Mouse (Mus musculus): Measurements from ENCODE around the gene Gm49776.
"Not testable (repeated sequence)": the region's sequence is repeated elsewhere in the genome, so short reads cannot be mapped to it uniquely, and the experiment has no call there.

The Gm49776 gene

GRCm38 (mm10) chr16:18258221-18258620, at the start of gene Gm49776:
TSS of gene Gm49776 (minus strand) at chr16:18258321.
- DNase-seq (ENCODE audit: low spot score), result no peak

GRCm38 (mm10) chr16:18289614-18290013, 31.5 kb upstream of the Gm49776 start:
- not testable (repeated sequence) for DNase-seq (ENCODE audit: low spot score)

- peak; percentile 98 for DNase-seq (ENCODE audit: low spot score)
Observed at GRCm38 (mm10) chr16:18289067-18289588, 31.0 kb upstream of the Gm49776 start, which contains the start of gene Dgcr8. TSS of gene Dgcr8 (minus strand) at chr16:18289246.

GRCm38 (mm10) chr16:18288581-18289061, 30.5 kb upstream of the Gm49776 start:
- DNase-seq (ENCODE audit: low spot score), result peak; percentile 80

GRCm38 (mm10) chr16:18288166-18288565, 30.0 kb upstream of the Gm49776 start:
- DNase-seq (ENCODE audit: low spot score), result no peak

- no peak for DNase-seq (ENCODE audit: low spot score)
Observed at GRCm38 (mm10) chr16:18275166-18275565, 17.0 kb upstream of the Gm49776 start.

GRCm38 (mm10) chr16:18268182-18268581, 10.1 kb upstream of the Gm49776 start:
- no peak for DNase-seq (ENCODE audit: low spot score)

- DNase-seq (ENCODE audit: low spot score), result no peak
Observed at GRCm38 (mm10) chr16:18265024-18265423, 6.9 kb upstream of the Gm49776 start.

GRCm38 (mm10) chr16:18253866-18254265, 4.3 kb downstream of the Gm49776 start:
- no peak for DNase-seq (ENCODE audit: low spot score)

GRCm38 (mm10) chr16:18252736-18253135, 5.4 kb downstream of the Gm49776 start:
- no peak for DNase-seq (ENCODE audit: low spot score)

GRCm38 (mm10) chr16:18250828-18251790, 7.0 kb downstream of the Gm49776 start:
- DNase-seq (ENCODE audit: low spot score), result no peak

GRCm38 (mm10) chr16:18250231-18250630, 7.9 kb downstream of the Gm49776 start:
- no peak for DNase-seq (ENCODE audit: low spot score)

- DNase-seq (ENCODE audit: low spot score), result peak; percentile 39
Observed at GRCm38 (mm10) chr16:18249364-18249967, 8.7 kb downstream of the Gm49776 start.

- peak; percentile 100 for DNase-seq (ENCODE audit: low spot score)
Observed at GRCm38 (mm10) chr16:18248433-18249363, 9.4 kb downstream of the Gm49776 start, which contains the start of the genes Trmt2a and Ranbp1. TSS of gene Trmt2a (plus strand) at chr16:18248679. TSS of gene Ranbp1 (minus strand) at chr16:18248732.

GRCm38 (mm10) chr16:18247521-18248399, 10.4 kb downstream of the Gm49776 start:
- DNase-seq (ENCODE audit: low spot score), result peak; percentile 11

- DNase-seq (ENCODE audit: low spot score), result no peak
Observed at GRCm38 (mm10) chr16:18241581-18241980, 16.5 kb downstream of the Gm49776 start.

- no peak for DNase-seq (ENCODE audit: low spot score)
Observed at GRCm38 (mm10) chr16:18236676-18237501, 21.2 kb downstream of the Gm49776 start.

GRCm38 (mm10) chr16:18235389-18236065, 22.6 kb downstream of the Gm49776 start:
- DNase-seq (ENCODE audit: low spot score), result peak; percentile 68

Data from urinary bladder, postnatal 14 days (tissue).